In genomic region chr15:100422476-100422875, GRCm38 (mm10) we compare ENCODE assay signal across 8 mouse cellular contexts. TPM values are rescaled to one million over a fixed set of nuclear protein-coding genes. Genes with fewer than 3 reads are reported as not detected.
DNase-seq lines count a peak whose midpoint lies in the region; ATAC-seq and TF ChIP-seq lines count a peak whose summit lies in the region.

No protein-coding gene starts in this region.

- peak overlapping the region; percentile 100 for H3K4me2 ChIP-seq in heart, embryonic 14.5 days (ENCODE audit: low read length)
- peak overlapping the region; percentile 97 for H3K4me2 ChIP-seq in hindbrain, postnatal 0 days (ENCODE audit: low read depth, low read length)

- peaks cover 20% of the 10 kb centered on the region; the same call in 1 of the 2 replicates for H3K27me3 ChIP-seq in heart, embryonic 14.5 days (ENCODE audit: control insufficient read depth, insufficient read depth, low read length)
- peaks cover 29% of the 10 kb centered on the region for H3K27me3 ChIP-seq in E14TG2a.4 (ENCODE audit: insufficient read depth, low read length)
- H3K27me3 ChIP-seq in hindbrain, postnatal 0 days (ENCODE audit: insufficient read depth, low read length): no peaks in the 10 kb centered on the region
- peaks cover 35% of the 10 kb centered on the region for H3K27me3 ChIP-seq in midbrain, embryonic 10.5 days (ENCODE audit: low read depth, poor library complexity, severe bottlenecking)

- no peak for TF ChIP-seq CTCF in E14TG2a.4 (conservative IDR thresholded peaks at IDR 0.05; ENCODE audit: low read length)
- no peak for TF ChIP-seq CTCF in brain, embryonic 14.5 days (IDR thresholded peaks at IDR 0.05; ENCODE audit: borderline replicate concordance, extremely low read depth, insufficient read depth, insufficient read length)
- no peak for TF ChIP-seq CTCF in hindbrain, postnatal 0 days (IDR thresholded peaks at IDR 0.05; ENCODE audit: low read depth)

- H3K9ac ChIP-seq in heart, embryonic 14.5 days (ENCODE audit: low read length): peak overlapping the region; percentile 94
- H3K9ac ChIP-seq in hindbrain, postnatal 0 days (replicated peaks; ENCODE audit: low read length): peak overlapping the region; percentile 91

- peaks cover 11 to 47% of the 10 kb centered on the region in 2 experiments for H3K4me1 ChIP-seq in heart, embryonic 14.5 days (ENCODE audit: control insufficient read depth in 2 of 2, insufficient read depth in 2 of 2, low read length in 2 of 2)
- H3K4me1 ChIP-seq in E14TG2a.4 (replicated peaks; ENCODE audit: low read depth, low read length): peaks cover 50% of the 10 kb centered on the region
- peaks cover 17% of the 10 kb centered on the region; the same call in 1 of the 2 replicates for H3K4me1 ChIP-seq in hindbrain, postnatal 0 days (ENCODE audit: insufficient read depth, low read length)
- H3K4me1 ChIP-seq in midbrain, embryonic 10.5 days: peaks cover 47% of the 10 kb centered on the region

- DNase-seq in heart, postnatal 4 days: no peak
- peak; percentile 50 for DNase-seq in brain, embryonic 14.5 days (ENCODE audit: low read depth)
- DNase-seq in hindbrain, postnatal 0 days (ENCODE audit: low spot score): peak; percentile 18
- no peak for DNase-seq in midbrain, embryonic 10.5 days (ENCODE audit: low spot score)
- no peak for DNase-seq in cerebellum, postnatal 10 days
- no peak for DNase-seq in cerebellum, adult 11 months

- peak overlapping the region; percentile 87 to 95 for H3K4me3 ChIP-seq in heart, embryonic 14.5 days (ENCODE audit: control insufficient read depth in 1 of 2, insufficient read depth in 1 of 2, low read depth in 1 of 2, low read length in 2 of 2)
- peak overlapping the region; percentile 93 for H3K4me3 ChIP-seq in E14TG2a.4 (replicated peaks; ENCODE audit: low read length)
- peak overlapping the region; percentile 90 for H3K4me3 ChIP-seq in hindbrain, postnatal 0 days (ENCODE audit: low read length)
- peak overlapping the region; percentile 88 for H3K4me3 ChIP-seq in midbrain, embryonic 10.5 days

- WGBS in heart, embryonic 14.5 days: 0% methylated on average over 35 of the region's 44 CpGs
- WGBS in hindbrain, postnatal 0 days: under 1% methylated on average over 35 of the region's 44 CpGs
- WGBS in midbrain, embryonic 10.5 days: 0% methylated on average over 44 of the region's 44 CpGs

- H3K36me3 ChIP-seq in heart, embryonic 14.5 days (ENCODE audit: control insufficient read depth, insufficient read depth, low read length): no peaks in the 10 kb centered on the region
- peaks cover 5% of the 10 kb centered on the region; the same call in 1 of the 2 replicates for H3K36me3 ChIP-seq in E14TG2a.4 (ENCODE audit: insufficient read depth, low read length)
- H3K36me3 ChIP-seq in hindbrain, postnatal 0 days (ENCODE audit: insufficient read depth, low read length): no peaks in the 10 kb centered on the region
- H3K36me3 ChIP-seq in midbrain, embryonic 10.5 days: no peaks in the 10 kb centered on the region

- H3K27ac ChIP-seq in heart, embryonic 14.5 days (replicated peaks in 1 of 2; ENCODE audit: control insufficient read depth in 1 of 2, insufficient read depth in 1 of 2, low read depth in 2 of 2, low read length in 2 of 2): peak overlapping the region in 1 of 2 experiments; percentile 38; a peak in 1 of 4 replicates
- H3K27ac ChIP-seq in hindbrain, postnatal 0 days: peak overlapping the region; percentile 54
- H3K27ac ChIP-seq in midbrain, embryonic 10.5 days (replicated peaks): peak overlapping the region; percentile 92

- no peak for TF ChIP-seq POLR2A in brain, embryonic 14.5 days (IDR thresholded peaks at IDR 0.05; ENCODE audit: borderline replicate concordance, extremely low read depth, insufficient read depth, insufficient read length, poor library complexity, severe bottlenecking)

- peak; percentile 73 for ATAC-seq in heart, embryonic 14.5 days (ENCODE audit: insufficient number of reproducible peaks, insufficient read depth, low FRiP score, low read depth)
- peak; percentile 36 for ATAC-seq in hindbrain, postnatal 0 days

- H3K9me3 ChIP-seq in heart, embryonic 14.5 days (ENCODE audit: control insufficient read depth, low read length): no peaks in the 10 kb centered on the region
- H3K9me3 ChIP-seq in E14TG2a.4 (ENCODE audit: low read length): no peaks in the 10 kb centered on the region
- H3K9me3 ChIP-seq in hindbrain, postnatal 0 days (ENCODE audit: low read length): no peaks in the 10 kb centered on the region
- H3K9me3 ChIP-seq in midbrain, embryonic 10.5 days (replicated peaks): no peaks in the 10 kb centered on the region

RNA-seq across cellular contexts. Expression of gene Gm5475, which starts 0.5 kb away (rescaled TPM):
- polyA plus RNA-seq in heart, embryonic 14.5 days (2014; fragmentation: Nextera tagmentation; extraction: Ambion mirVana): not detected in 2 replicates
- not detected for total RNA-seq in heart, postnatal 4 days (2021)
- polyA plus RNA-seq in brain, embryonic 14.5 days (2012; rRNA removed): 0.03 TPM in 1 of 2 replicates, not detected in the other
- total RNA-seq in hindbrain, postnatal 0 days (2014; rRNA removed): not detected in 2 replicates
- polyA plus RNA-seq in hindbrain, postnatal 0 days (2015; fragmentation: Nextera tagmentation; extraction: Ambion mirVana): 0.10 and 0.19 TPM in 2 replicates
- 0.04 TPM in 1 of 2 replicates, not detected in the other for polyA plus RNA-seq in midbrain, embryonic 10.5 days (2016; fragmentation: Nextera tagmentation; extraction: Ambion mirVana)

RNA-seq across cellular contexts. Expression of gene Slc11a2, which starts 2.4 kb away (rescaled TPM):
- 12.7 and 14.1 TPM in 2 replicates for polyA plus RNA-seq in heart, embryonic 14.5 days (2014; fragmentation: Nextera tagmentation; extraction: Ambion mirVana)
- 10 to 100 TPM; 40.4 to 43.9 TPM for total RNA-seq in heart, postnatal 4 days (2021)
- polyA plus RNA-seq in brain, embryonic 14.5 days (2012; rRNA removed): 37.6 and 45.6 TPM in 2 replicates
- total RNA-seq in hindbrain, postnatal 0 days (2014; rRNA removed): 25.1 and 40.1 TPM in 2 replicates
- polyA plus RNA-seq in hindbrain, postnatal 0 days (2015; fragmentation: Nextera tagmentation; extraction: Ambion mirVana): 14.5 and 18.5 TPM in 2 replicates
- 26.3 and 26.7 TPM in 2 replicates for polyA plus RNA-seq in midbrain, embryonic 10.5 days (2016; fragmentation: Nextera tagmentation; extraction: Ambion mirVana)

RNA-seq across cellular contexts. Expression of gene Letmd1, which starts 46.3 kb away (rescaled TPM):
- polyA plus RNA-seq in heart, embryonic 14.5 days (2014; fragmentation: Nextera tagmentation; extraction: Ambion mirVana): 12.8 and 13.6 TPM in 2 replicates
- 10 to 100 TPM; 15.3 to 15.8 TPM for total RNA-seq in heart, postnatal 4 days (2021)
- polyA plus RNA-seq in brain, embryonic 14.5 days (2012; rRNA removed): 83.8 and 88.4 TPM in 2 replicates
- 79.5 and 88.6 TPM in 2 replicates for total RNA-seq in hindbrain, postnatal 0 days (2014; rRNA removed)
- polyA plus RNA-seq in hindbrain, postnatal 0 days (2015; fragmentation: Nextera tagmentation; extraction: Ambion mirVana): 44.7 and 45.6 TPM in 2 replicates
- 44.1 and 47.3 TPM in 2 replicates for polyA plus RNA-seq in midbrain, embryonic 10.5 days (2016; fragmentation: Nextera tagmentation; extraction: Ambion mirVana)

RNA-seq across cellular contexts. Expression of gene Higd1c, which starts 58.1 kb away (rescaled TPM):
- polyA plus RNA-seq in heart, embryonic 14.5 days (2014; fragmentation: Nextera tagmentation; extraction: Ambion mirVana): not detected in 2 replicates
- total RNA-seq in heart, postnatal 4 days (2021): not detected
- polyA plus RNA-seq in brain, embryonic 14.5 days (2012; rRNA removed): not detected in 2 replicates
- total RNA-seq in hindbrain, postnatal 0 days (2014; rRNA removed): not detected in 2 replicates
- polyA plus RNA-seq in hindbrain, postnatal 0 days (2015; fragmentation: Nextera tagmentation; extraction: Ambion mirVana): not detected in 2 replicates
- not detected in 2 replicates for polyA plus RNA-seq in midbrain, embryonic 10.5 days (2016; fragmentation: Nextera tagmentation; extraction: Ambion mirVana)

Comparison
In these comparisons a context has a peak if more than half of its experiments do, and no peak if none do; other contexts are left out.
1. DNase-seq: peak in brain, embryonic 14.5 days (single experiment) and hindbrain, postnatal 0 days (single experiment); none in heart, postnatal 4 days (single experiment), midbrain, embryonic 10.5 days (single experiment), cerebellum, postnatal 10 days (0 of 2) and cerebellum, adult 11 months (single experiment).
2. Peak in every context shown above with its lines, with median percentiles within 50 percentile points of each other: H3K4me3 ChIP-seq.